Mouse (Mus musculus): Measurements from ENCODE around the gene Klk9. TPM values are rescaled to one million over a fixed set of nuclear protein-coding genes. Genes with fewer than 3 reads are reported as not detected.

The Klk9 gene
- polyA plus RNA-seq, 1 experiment: 0.07 TPM

GRCm38 (mm10) chr7:43826056-43826455, 34.4 kb downstream of the Klk9 start:
- H3K27ac ChIP-seq (ENCODE audit: insufficient read depth, low read length): no peak overlapping the region
- no peak for DNase-seq
- TF ChIP-seq POLR2A (IDR thresholded peaks at IDR 0.05; ENCODE audit: borderline replicate concordance, insufficient read depth, low read length): no peak
- no peak for TF ChIP-seq CTCF (IDR thresholded peaks at IDR 0.05; ENCODE audit: borderline replicate concordance, insufficient read depth, low read depth, low read length)
- H3K4me3 ChIP-seq (replicated peaks; ENCODE audit: insufficient read depth, low read depth, low read length): no peak overlapping the region
- no peaks in the 10 kb centered on the region for H3K27me3 ChIP-seq (ENCODE audit: control insufficient read depth, insufficient read depth, low read length)
- WGBS: 87% methylated on average over 5 of the region's 5 CpGs
- no peaks in the 10 kb centered on the region for H3K4me1 ChIP-seq (ENCODE audit: control insufficient read depth, insufficient read depth, low read length)

GRCm38 (mm10) chr7:43827706-43828105, 36.0 kb downstream of the Klk9 start:
- Histone ChIP-seq H3K27me3 (ENCODE audit: control insufficient read depth, insufficient read depth, low read length) (no peaks in the 10 kb centered on the region; the same call in 1 of the 2 replicates), H3K4me1 (ENCODE audit: control insufficient read depth, insufficient read depth, low read length) (no peaks in the 10 kb centered on the region), H3K27ac (ENCODE audit: insufficient read depth, low read length) (no peak overlapping the region), H3K4me3 (replicated peaks; ENCODE audit: insufficient read depth, low read depth, low read length) (no peak overlapping the region)
- WGBS: 81% methylated on average over 4 of the region's 4 CpGs
- DNase-seq: no peak
- no peak for TF ChIP-seq POLR2A (IDR thresholded peaks at IDR 0.05; ENCODE audit: borderline replicate concordance, insufficient read depth, low read length)
- no peak for TF ChIP-seq CTCF (IDR thresholded peaks at IDR 0.05; ENCODE audit: borderline replicate concordance, insufficient read depth, low read depth, low read length)

GRCm38 (mm10) chr7:43829006-43829405, 37.3 kb downstream of the Klk9 start:
- WGBS: 87% methylated on average over 8 of the region's 8 CpGs
- TF ChIP-seq CTCF (IDR thresholded peaks at IDR 0.05; ENCODE audit: borderline replicate concordance, insufficient read depth, low read depth, low read length) (no peak), POLR2A (IDR thresholded peaks at IDR 0.05; ENCODE audit: borderline replicate concordance, insufficient read depth, low read length) (no peak)

DNA sequence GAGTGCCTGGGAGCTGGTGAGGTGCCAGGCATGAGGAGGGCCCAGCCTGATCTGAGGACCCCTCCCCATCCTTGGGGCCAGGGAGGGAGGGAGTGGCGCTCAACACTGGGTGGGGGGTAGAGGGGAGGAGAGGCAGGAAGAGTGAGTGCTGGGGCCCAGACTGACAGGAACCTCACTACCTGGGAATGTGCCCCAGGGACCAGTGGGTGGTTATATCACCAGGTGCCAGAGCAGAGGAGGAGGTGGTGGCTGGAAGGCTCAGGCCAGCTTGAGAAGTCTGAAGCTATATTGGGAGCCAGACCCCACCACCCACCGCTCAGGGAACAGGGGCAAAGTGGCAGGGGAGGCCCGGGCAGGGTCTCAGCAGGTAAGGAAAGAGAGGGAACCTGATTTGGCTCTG, 50.0 kb downstream of the Klk9 start, which contains the start of gene Klk5:
Gene Klk5, plus strand, starts transcription at position 271 of the 400 bp plus-strand sequence.
- Histone ChIP-seq H3K27ac (ENCODE audit: insufficient read depth, low read length) (no peak within 1 kb of the TSS), H3K27me3 (ENCODE audit: control insufficient read depth, insufficient read depth, low read length) (no peaks in the 10 kb centered on the region), H3K4me3 (replicated peaks; ENCODE audit: insufficient read depth, low read depth, low read length) (no peak within 1 kb of the TSS), H3K4me1 (ENCODE audit: control insufficient read depth, insufficient read depth, low read length) (no peaks in the 10 kb centered on the region)
- DNase-seq: no peak
- 52% methylated on average over 3 of the region's 3 CpGs for WGBS
- no peak for TF ChIP-seq POLR2A (IDR thresholded peaks at IDR 0.05; ENCODE audit: borderline replicate concordance, insufficient read depth, low read length)

More at GRCm38 (mm10) chr7:43829006-43829405, 37.3 kb downstream of the Klk9 start:
- no peaks in the 10 kb centered on the region; the same call in 1 of the 2 replicates for H3K27me3 ChIP-seq (ENCODE audit: control insufficient read depth, insufficient read depth, low read length)
- no peaks in the 10 kb centered on the region for H3K4me1 ChIP-seq (ENCODE audit: control insufficient read depth, insufficient read depth, low read length)
- no peak for DNase-seq
- H3K27ac ChIP-seq (ENCODE audit: insufficient read depth, low read length): no peak overlapping the region
- H3K4me3 ChIP-seq (replicated peaks; ENCODE audit: insufficient read depth, low read depth, low read length): no peak overlapping the region

DNA sequence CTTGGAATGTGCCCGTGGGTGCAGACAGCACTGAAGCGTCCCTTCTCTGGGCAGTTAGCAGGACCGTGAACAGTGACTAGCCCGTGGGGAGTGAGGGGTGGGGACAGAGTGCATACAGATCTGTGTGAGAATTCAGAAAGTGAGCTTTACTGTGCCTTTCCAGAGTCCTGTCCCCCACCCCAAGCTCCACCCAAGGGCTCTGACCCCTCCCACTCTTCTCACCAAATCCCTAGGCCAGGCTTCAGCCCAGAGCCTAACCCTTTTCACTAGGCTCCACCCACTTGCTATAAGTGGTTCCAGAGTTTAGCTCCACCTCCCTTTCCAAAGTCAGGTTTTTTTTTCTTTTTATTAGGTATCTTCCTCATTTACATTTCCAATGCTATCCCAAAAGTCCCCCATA, 52.1 kb downstream of the Klk9 start:
- Histone ChIP-seq H3K4me3 (replicated peaks; ENCODE audit: insufficient read depth, low read depth, low read length) (no peak overlapping the region), H3K27me3 (ENCODE audit: control insufficient read depth, insufficient read depth, low read length) (no peaks in the 10 kb centered on the region), H3K4me1 (ENCODE audit: control insufficient read depth, insufficient read depth, low read length) (no peaks in the 10 kb centered on the region), H3K27ac (ENCODE audit: insufficient read depth, low read length) (no peak overlapping the region)
- DNase-seq: no peak
- TF ChIP-seq CTCF (IDR thresholded peaks at IDR 0.05; ENCODE audit: borderline replicate concordance, insufficient read depth, low read depth, low read length): no peak
- no peak for TF ChIP-seq POLR2A (IDR thresholded peaks at IDR 0.05; ENCODE audit: borderline replicate concordance, insufficient read depth, low read length)
- 87% methylated on average over 4 of the region's 4 CpGs for WGBS

Other genes with a start within 250 kb of the Klk9 start
- gene Cd33, start 247.5 kb upstream of the Klk9 start, polyA plus RNA-seq (2012; rRNA removed): 1.9 and 2.4 TPM in 2 replicates
- 10.3 and 10.9 TPM in 2 replicates for gene Zfp658, start 229.6 kb upstream of the Klk9 start, polyA plus RNA-seq (2012; rRNA removed)
- 11.6 and 13.2 TPM in 2 replicates for gene Zfp719, start 212.3 kb upstream of the Klk9 start, polyA plus RNA-seq (2012; rRNA removed)
- 0.05 and 0.10 TPM in 2 replicates for gene Zfp819, start 184.7 kb upstream of the Klk9 start, polyA plus RNA-seq (2012; rRNA removed)
- 0.13 TPM in 1 of 2 replicates, not detected in the other for gene Ceacam18, start 157.2 kb upstream of the Klk9 start, polyA plus RNA-seq (2012; rRNA removed)
- gene Siglece, start 131.7 kb upstream of the Klk9 start, polyA plus RNA-seq (2012; rRNA removed): 0.44 and 0.54 TPM in 2 replicates
- gene Ctu1, start 119.9 kb upstream of the Klk9 start, polyA plus RNA-seq (2012; rRNA removed): 9.2 and 10.0 TPM in 2 replicates
- gene Klk14, start 101.5 kb upstream of the Klk9 start, polyA plus RNA-seq (2012; rRNA removed): not detected in 2 replicates
- not detected in 2 replicates for gene Klk13, start 79.3 kb upstream of the Klk9 start, polyA plus RNA-seq (2012; rRNA removed)
- not detected in 2 replicates for gene Klk12, start 23.0 kb upstream of the Klk9 start, polyA plus RNA-seq (2012; rRNA removed)
- gene Klk11, start 17.3 kb upstream of the Klk9 start, polyA plus RNA-seq (2012; rRNA removed): not detected in 2 replicates
- 0.20 and 0.24 TPM in 2 replicates for gene Klk10, start 10.9 kb upstream of the Klk9 start, polyA plus RNA-seq (2012; rRNA removed)
- gene Klk8, start 5.7 kb downstream of the Klk9 start, polyA plus RNA-seq (2012; rRNA removed): 1.6 and 1.9 TPM in 2 replicates
- gene Klk7, start 19.4 kb downstream of the Klk9 start, polyA plus RNA-seq (2012; rRNA removed): not detected in 2 replicates
- gene Klk6, start 32.6 kb downstream of the Klk9 start, polyA plus RNA-seq (2012; rRNA removed): 88.4 and 102 TPM in 2 replicates
- not detected in 2 replicates for gene Klk5, start 50.1 kb downstream of the Klk9 start, polyA plus RNA-seq (2012; rRNA removed)
- not detected in 2 replicates for gene Klk4, start 89.3 kb downstream of the Klk9 start, polyA plus RNA-seq (2012; rRNA removed)
- gene Klk15, start 141.8 kb downstream of the Klk9 start, polyA plus RNA-seq (2012; rRNA removed): not detected in 2 replicates
- not detected in 2 replicates for gene Klk1b8, start 158.8 kb downstream of the Klk9 start, polyA plus RNA-seq (2012; rRNA removed)
- gene Klk1b1, start 174.9 kb downstream of the Klk9 start, polyA plus RNA-seq (2012; rRNA removed): not detected in 2 replicates
- 0.13 and 0.25 TPM in 2 replicates for gene Klk1b9, start 184.2 kb downstream of the Klk9 start, polyA plus RNA-seq (2012; rRNA removed)
- not detected in 2 replicates for gene Klk1b11, start 204.0 kb downstream of the Klk9 start, polyA plus RNA-seq (2012; rRNA removed)
- not detected in 2 replicates for gene Klk1b26, start 220.3 kb downstream of the Klk9 start, polyA plus RNA-seq (2012; rRNA removed)

All from cerebellum, adult 2 months (tissue).